Mouse (Mus musculus): ENCODE data around the gene Asf1b. TPM values are rescaled to one million over a fixed set of nuclear protein-coding genes. Genes with fewer than 3 reads are reported as not detected.

The Asf1b gene
- 7.1 TPM for polyA plus RNA-seq (2017; shearing (Covaris generic))

GRCm38 (mm10) chr8:83955106-83955957 is at the start of gene Asf1b, which contains the start of gene Gm10644:
Asf1b (plus strand) TSS chr8:83955507.
Gm10644 (minus strand) TSS chr8:83955205.

GRCm38 (mm10) chr8:83972150-83973120 is 17.1 kb downstream of the Asf1b start, which contains the start of gene Prkaca:
Prkaca (plus strand) TSS chr8:83972993.

GRCm38 (mm10) chr8:83997511-83998141 is 42.3 kb downstream of the Asf1b start, which contains the start of gene Samd1:
Samd1 (plus strand) TSS chr8:83997672.

GRCm38 (mm10) chr8:84001281-84002000 is 46.1 kb downstream of the Asf1b start, which contains the start of gene 1700067K01Rik:
1700067K01Rik (plus strand) TSS chr8:84001502.

GRCm38 (mm10) chr8:84011705-84012498 is 56.6 kb downstream of the Asf1b start, which contains the start of gene 2210011C24Rik:
2210011C24Rik (minus strand) TSS chr8:84012171.

Other genes with a start within 250 kb of the Asf1b start
- gene Ddx39, start 240.3 kb upstream of the Asf1b start, polyA plus RNA-seq (2017; shearing (Covaris generic)), result 123 TPM
- 477 TPM for gene Adgre5, start 214.2 kb upstream of the Asf1b start, polyA plus RNA-seq (2017; shearing (Covaris generic))
- 7.7 TPM for gene Adgrl1, start 55.4 kb upstream of the Asf1b start, polyA plus RNA-seq (2017; shearing (Covaris generic))
- 0.62 TPM for gene Gm10644, start 302 bp upstream of the Asf1b start, polyA plus RNA-seq (2017; shearing (Covaris generic))
- 36.3 TPM for gene Prkaca, start 17.5 kb downstream of the Asf1b start, polyA plus RNA-seq (2017; shearing (Covaris generic))
- gene Samd1, start 42.2 kb downstream of the Asf1b start, polyA plus RNA-seq (2017; shearing (Covaris generic)), result 6.2 TPM
- gene 1700067K01Rik, start 46.0 kb downstream of the Asf1b start, polyA plus RNA-seq (2017; shearing (Covaris generic)), result not detected
- gene 2210011C24Rik, start 56.7 kb downstream of the Asf1b start, polyA plus RNA-seq (2017; shearing (Covaris generic)), result 1.6 TPM
- gene Palm3, start 66.0 kb downstream of the Asf1b start, polyA plus RNA-seq (2017; shearing (Covaris generic)), result 7.7 TPM
- gene Il27ra, start 87.1 kb downstream of the Asf1b start, polyA plus RNA-seq (2017; shearing (Covaris generic)), result 221 TPM
- 1.6 TPM for gene Rln3, start 89.5 kb downstream of the Asf1b start, polyA plus RNA-seq (2017; shearing (Covaris generic))
- gene Gm10643, start 109.6 kb downstream of the Asf1b start, polyA plus RNA-seq (2017; shearing (Covaris generic)), result 1.7 TPM
- 34.0 TPM for gene Rfx1, start 111.3 kb downstream of the Asf1b start, polyA plus RNA-seq (2017; shearing (Covaris generic))
- gene Dcaf15, start 149.3 kb downstream of the Asf1b start, polyA plus RNA-seq (2017; shearing (Covaris generic)), result 31.7 TPM
- gene Podnl1, start 170.5 kb downstream of the Asf1b start, polyA plus RNA-seq (2017; shearing (Covaris generic)), result 30.8 TPM
- gene Cc2d1a, start 192.4 kb downstream of the Asf1b start, polyA plus RNA-seq (2017; shearing (Covaris generic)), result 43.2 TPM
- 0.56 TPM for gene 4930432K21Rik, start 192.5 kb downstream of the Asf1b start, polyA plus RNA-seq (2017; shearing (Covaris generic))
- not detected for gene Nanos3, start 229.7 kb downstream of the Asf1b start, polyA plus RNA-seq (2017; shearing (Covaris generic))

All from effector memory CD4-positive, alpha-beta T cell, adult 5 months (primary cell).